Mouse (Mus musculus): Measurements from ENCODE around the gene Ercc4.
"Not testable (repeated sequence)": the region's sequence is repeated elsewhere in the genome, so short reads cannot be mapped to it uniquely, and the experiment has no call there.

Gene Ercc4

DNA sequence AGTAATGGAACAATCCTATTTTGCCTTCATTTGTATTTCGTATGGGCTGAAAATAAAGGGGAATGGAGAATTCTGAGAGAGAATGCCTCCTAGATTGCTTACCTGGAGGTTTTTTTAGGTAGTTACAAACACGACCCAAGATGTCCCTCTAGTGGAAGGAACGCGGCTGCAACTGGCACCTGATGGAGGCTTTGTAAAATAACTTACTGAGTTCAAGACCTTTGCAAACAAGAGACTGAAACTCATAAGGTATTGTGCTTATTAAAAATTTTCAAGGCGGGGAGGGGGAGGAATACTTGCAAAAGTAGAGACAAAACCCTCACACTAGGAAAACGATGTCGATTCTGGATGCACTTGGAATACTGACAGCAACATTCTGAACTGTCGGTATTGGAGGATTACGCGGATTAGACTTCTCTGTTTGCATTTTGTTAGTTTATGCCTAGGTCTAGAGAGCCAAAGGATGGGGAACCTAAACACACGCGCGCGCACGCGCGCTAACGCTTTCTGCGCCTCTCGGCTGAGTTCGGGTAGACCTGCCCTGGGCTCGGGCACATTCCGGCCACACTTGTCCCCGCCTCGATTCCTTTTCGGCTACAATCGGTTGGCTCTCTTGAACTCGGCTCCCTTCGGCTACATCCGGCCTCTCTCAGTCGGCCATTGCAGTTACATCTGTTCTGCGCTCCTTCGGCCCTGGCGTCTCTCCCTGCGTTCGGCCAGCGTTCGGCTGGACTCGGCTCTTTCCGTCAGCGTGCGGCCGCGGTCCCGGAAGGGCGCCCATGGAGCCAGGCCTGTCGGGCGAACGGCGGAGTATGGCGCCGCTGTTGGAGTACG lies at the start of gene Ercc4:
Gene Ercc4 (plus strand): TSS at position 529 of the 834 bp plus-strand sequence.
- peak; percentile 96 for DNase-seq (ENCODE audit: low read depth, low spot score)

- DNase-seq (ENCODE audit: low read depth, low spot score): no peak
Observed at GRCm38 (mm10) chr16:13061113-13061512, 48.4 kb upstream of the Ercc4 start.

DNA sequence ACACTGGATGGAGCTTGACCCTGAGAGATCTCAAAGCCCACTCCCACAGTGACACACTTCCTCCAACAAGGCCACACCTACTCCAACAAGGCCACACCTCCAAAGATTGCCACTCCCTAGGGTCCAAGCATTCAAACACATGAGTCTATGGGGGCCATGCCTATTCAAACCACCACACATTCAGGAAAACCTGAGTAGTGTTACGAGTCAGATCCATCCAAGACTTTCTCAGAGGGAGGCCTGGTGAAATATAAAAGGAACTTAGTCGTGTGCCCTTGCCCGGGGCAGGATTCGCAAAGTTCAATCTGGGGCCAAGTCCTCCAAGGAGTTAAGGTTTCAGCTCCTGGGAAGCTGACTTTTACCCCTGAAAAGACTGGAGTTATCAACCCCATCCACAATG lies 35.3 kb upstream of the Ercc4 start:
- DNase-seq (ENCODE audit: low read depth, low spot score): no peak

- DNase-seq (ENCODE audit: low read depth, low spot score): peak; percentile 54
Observed at GRCm38 (mm10) chr16:13080161-13080560, 29.3 kb upstream of the Ercc4 start.

- DNase-seq (ENCODE audit: low read depth, low spot score): no peak
Observed at GRCm38 (mm10) chr16:13083155-13083798, 26.2 kb upstream of the Ercc4 start.

- no peak for DNase-seq (ENCODE audit: low read depth, low spot score)
Observed at GRCm38 (mm10) chr16:13108356-13108755, 1.1 kb upstream of the Ercc4 start.

GRCm38 (mm10) chr16:13109990-13110595 lies 609 bp downstream of the Ercc4 start:
- DNase-seq (ENCODE audit: low read depth, low spot score): peak; percentile 37

GRCm38 (mm10) chr16:13114821-13115220 lies 5.3 kb downstream of the Ercc4 start:
- DNase-seq (ENCODE audit: low read depth, low spot score): no peak

DNA sequence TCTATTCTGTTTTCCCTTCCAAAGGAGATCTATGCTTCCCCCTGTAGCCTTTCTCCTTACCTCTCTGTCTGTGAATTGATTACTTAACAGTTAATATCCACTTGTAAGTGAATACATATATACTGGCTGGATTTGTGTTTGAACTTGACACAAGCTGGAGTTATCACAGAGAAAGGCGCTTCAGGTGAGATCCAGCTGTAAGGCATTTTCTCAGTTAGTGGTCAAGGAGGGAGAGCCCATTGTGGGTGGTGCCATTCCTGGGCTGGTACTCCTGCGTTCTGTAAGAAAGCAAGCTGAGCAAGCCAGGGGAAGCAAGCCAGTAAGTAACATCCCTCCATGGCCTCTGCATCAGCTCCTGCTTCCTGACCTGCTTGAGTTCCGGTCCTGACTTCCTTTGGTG lies 6.0 kb downstream of the Ercc4 start:
- not testable (repeated sequence) for DNase-seq (ENCODE audit: low read depth, low spot score)

GRCm38 (mm10) chr16:13117299-13117966 lies 7.9 kb downstream of the Ercc4 start:
- DNase-seq (ENCODE audit: low read depth, low spot score): peak; percentile 90

DNA sequence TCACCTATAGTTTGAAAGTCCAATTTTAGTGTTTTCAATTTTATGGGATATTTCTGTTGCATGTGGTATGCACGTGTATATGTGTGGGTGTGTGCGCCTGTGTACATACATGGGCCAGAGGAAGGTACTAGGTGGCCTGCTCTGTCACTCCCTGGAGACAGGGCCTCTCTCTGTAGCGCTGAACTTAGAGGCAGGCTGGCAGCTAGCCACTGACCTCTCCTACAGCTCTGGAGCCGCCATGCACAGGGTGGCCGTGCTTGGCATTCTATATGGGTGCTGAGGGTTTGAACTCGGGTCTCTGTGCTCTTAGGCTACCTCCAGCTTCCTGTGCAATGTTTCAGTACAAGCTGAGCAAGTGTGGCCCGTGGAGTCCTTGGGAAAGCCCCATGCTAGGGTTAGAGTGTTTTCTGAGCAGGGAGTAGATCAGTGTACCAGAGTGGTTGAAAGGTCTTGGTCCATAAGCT lies 8.5 kb downstream of the Ercc4 start:
- peak; percentile 16 for DNase-seq (ENCODE audit: low read depth, low spot score)

GRCm38 (mm10) chr16:13118754-13119294 lies 9.3 kb downstream of the Ercc4 start:
- peak; percentile 69 for DNase-seq (ENCODE audit: low read depth, low spot score)

DNA sequence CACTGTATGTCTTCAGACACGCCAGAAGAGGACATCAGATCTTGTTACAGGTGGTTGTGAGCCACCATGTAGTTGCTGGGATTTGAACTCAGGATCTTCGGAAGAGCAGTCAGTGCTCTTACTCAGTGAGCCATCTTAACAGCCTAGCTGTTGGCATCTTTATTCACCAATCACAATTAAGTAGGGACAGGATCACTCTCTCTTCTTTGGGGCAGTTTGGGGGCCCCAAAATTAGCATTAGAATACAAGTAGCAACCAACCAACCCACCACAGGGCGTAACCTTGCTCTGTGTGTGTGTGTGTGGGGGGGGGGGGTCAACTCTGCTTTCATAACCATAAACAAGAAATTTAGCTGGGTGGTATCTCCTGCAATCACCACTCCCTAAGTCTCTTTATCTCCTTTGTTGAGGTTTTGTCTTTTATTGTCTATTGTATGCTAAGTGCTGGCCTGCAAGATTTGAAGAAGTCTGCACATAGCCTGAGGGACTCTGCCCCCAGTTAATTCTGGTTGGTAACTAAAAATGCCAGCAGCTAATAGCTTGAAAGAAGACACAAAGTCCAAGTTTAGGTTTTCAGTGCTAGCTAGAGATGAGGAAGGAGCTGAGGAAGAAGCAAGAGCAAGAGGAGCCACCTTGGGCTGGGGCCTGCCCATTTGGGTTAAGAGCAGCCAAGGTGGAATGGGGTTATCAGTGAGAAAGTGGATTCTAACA lies 10.3 kb downstream of the Ercc4 start:
- DNase-seq (ENCODE audit: low read depth, low spot score): no peak

DNA sequence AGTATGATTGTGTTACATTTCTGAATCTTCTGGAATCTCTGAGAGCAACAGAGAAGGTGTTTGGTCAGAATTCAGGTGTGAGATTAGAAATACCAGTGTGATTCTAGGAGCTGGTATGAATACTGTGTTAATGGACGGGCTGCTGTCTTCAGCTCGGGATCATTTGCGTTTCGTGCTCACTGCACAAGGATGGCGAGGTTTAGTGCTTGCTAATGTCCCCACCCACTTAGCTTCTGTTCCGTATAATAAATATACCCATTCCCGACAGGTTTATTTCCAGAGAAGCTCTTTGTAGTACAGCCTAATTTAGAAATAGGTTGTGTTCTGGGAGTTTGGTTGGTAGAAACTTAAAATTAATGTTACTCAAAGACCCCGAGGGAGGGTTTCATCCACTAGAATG lies 15.9 kb downstream of the Ercc4 start:
- no peak for DNase-seq (ENCODE audit: low read depth, low spot score)

DNA sequence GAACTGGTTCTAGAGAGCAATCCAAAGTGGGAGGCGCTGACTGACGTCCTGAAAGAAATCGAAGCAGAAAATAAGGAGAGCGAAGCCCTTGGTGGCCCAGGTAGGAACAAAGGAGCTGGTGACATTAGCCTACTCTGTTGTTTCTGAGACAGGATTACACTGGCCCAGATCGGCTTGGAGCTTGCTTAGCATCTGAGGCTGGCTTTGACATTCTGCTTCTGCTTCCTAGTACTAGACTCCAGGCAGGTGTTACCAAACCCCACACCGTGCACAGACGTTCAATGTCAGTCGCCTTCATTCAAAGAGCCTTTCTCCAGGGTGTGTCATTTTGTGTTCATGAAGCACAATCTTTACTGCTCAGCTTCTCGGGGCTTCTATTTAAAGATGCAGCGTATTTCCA lies 18.1 kb downstream of the Ercc4 start:
- DNase-seq (ENCODE audit: low read depth, low spot score): no peak

- DNase-seq (ENCODE audit: low read depth, low spot score): peak; percentile 23
Observed at GRCm38 (mm10) chr16:13130412-13130811, 20.9 kb downstream of the Ercc4 start.

GRCm38 (mm10) chr16:13141220-13141619 lies 31.7 kb downstream of the Ercc4 start:
- no peak for DNase-seq (ENCODE audit: low read depth, low spot score)

GRCm38 (mm10) chr16:13143932-13144331 lies 34.4 kb downstream of the Ercc4 start:
- DNase-seq (ENCODE audit: low read depth, low spot score): no peak

DNA sequence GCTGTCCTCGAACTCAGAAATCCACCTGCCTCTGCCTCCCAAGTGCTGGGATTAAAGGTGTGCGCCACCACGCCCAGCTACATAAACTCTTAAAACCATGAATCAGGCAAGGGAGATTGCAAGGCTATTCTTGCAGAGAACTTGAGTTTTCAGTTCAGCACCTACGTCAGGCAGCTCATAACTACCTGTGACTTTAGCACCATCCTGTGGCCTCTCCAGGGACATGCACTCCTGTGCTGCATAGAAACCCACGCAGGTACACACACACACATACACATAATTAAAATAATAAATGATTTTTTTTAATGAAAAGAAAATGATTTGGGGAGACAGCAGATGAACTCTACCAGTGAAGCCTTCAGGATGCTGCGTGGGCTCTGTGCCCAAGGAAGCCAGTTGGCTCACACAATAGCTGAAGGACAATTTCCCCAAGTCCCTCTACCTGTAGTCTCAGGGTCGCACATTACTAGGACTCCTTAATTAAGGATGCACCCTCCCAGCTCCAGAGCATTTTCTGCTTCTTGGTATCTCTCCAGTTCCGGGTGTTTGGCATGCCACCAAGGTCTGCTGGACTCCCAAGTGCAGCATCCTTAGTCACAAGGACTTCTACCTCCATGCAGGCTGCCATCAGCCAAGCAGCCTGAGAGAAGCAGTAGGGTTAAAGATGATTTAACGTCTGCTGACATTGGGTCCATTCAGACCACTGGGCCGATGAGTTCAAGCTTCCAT lies 35.4 kb downstream of the Ercc4 start:
- DNase-seq (ENCODE audit: low read depth, low spot score): no peak

- no peak for DNase-seq (ENCODE audit: low read depth, low spot score)
Observed at GRCm38 (mm10) chr16:13146231-13146630, 36.7 kb downstream of the Ercc4 start.
